13 mouse cellular contexts compared by ENCODE assay signal in the genomic region with DNA sequence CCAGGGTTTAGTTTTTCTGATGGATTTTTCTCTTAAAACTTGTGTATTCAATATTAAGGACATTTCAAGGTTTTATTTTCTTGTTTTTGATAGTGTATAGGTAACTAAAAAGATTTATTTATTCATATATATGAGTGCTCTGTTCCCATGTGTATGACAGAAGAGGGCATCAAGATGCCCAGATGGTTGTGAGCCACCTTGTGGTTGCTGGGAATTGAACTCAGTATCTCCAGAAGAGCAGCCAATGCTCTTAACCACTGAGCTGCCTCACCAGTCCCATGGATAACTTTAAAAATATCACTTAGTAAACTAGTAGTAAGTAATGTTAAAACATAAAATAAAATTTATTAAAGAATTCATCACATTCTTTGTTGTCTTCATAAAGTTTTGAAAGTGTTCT. TPM values are rescaled to one million over a fixed set of nuclear protein-coding genes. Genes with fewer than 3 reads are reported as not detected.
DNase-seq lines count a peak whose midpoint lies in the region; ATAC-seq and TF ChIP-seq lines count a peak whose summit lies in the region.
"Had no signal": no experiment of that assay in that cellular context is flagged by ENCODE, and none has a peak within 500 bp of the region (broad histone marks: within the 10 kb centered on the region; RNA-seq: fewer than 3 reads in every experiment).

No protein-coding gene starts in this region.

- peak; percentile 22; the same call in 1 of the 2 replicates for TF ChIP-seq CTCF in liver, embryonic 14.5 days (IDR thresholded peaks at IDR 0.05; ENCODE audit: low read depth)
- TF ChIP-seq CTCF in MEL (IDR thresholded peaks at IDR 0.05 in 2 of 3, conservative IDR thresholded peaks at IDR 0.05 in 1 of 3; ENCODE audit: control insufficient read depth in 1 of 3, insufficient read depth in 1 of 3, low read depth in 2 of 3, low read length in 3 of 3, poor library complexity in 1 of 3, severe bottlenecking in 1 of 3) = peak in 2 of 3 experiments; percentile 4 to 15; a peak in 1 of 6 replicates

- peaks cover 13% of the 10 kb centered on the region for H3K79me2 ChIP-seq in MEL (ENCODE audit: control insufficient read depth, insufficient read depth, low read length, poor library complexity)

- ATAC-seq in heart, embryonic 12.5 days (ENCODE audit: insufficient number of reproducible peaks, low FRiP score) = no peak
- no peak for ATAC-seq in liver, embryonic 14.5 days (ENCODE audit: insufficient read depth)
- no peak for ATAC-seq in liver, embryonic 12.5 days

- no peak overlapping the region for H3K4me2 ChIP-seq in heart, embryonic 12.5 days
- H3K4me2 ChIP-seq in liver, embryonic 14.5 days (ENCODE audit: low read depth) = no peak overlapping the region
- H3K4me2 ChIP-seq in liver, embryonic 12.5 days = no peak overlapping the region
- H3K4me2 ChIP-seq: embryonic facial prominence, embryonic 15.5 days; hindbrain, embryonic 14.5 days; limb, embryonic 13.5 days; lung, embryonic 14.5 days; neural tube, embryonic 15.5 days had no signal

- no peak for TF ChIP-seq POLR2A in MEL (IDR thresholded peaks at IDR 0.05; ENCODE audit: control insufficient read depth in 1 of 2, insufficient read depth in 1 of 2, low read depth in 1 of 2, low read length in 2 of 2, poor library complexity in 1 of 2)

- H3K27me3 ChIP-seq in heart, embryonic 12.5 days (replicated peaks) = no peaks in the 10 kb centered on the region
- H3K27me3 ChIP-seq in liver, embryonic 14.5 days (ENCODE audit: control insufficient read depth, insufficient read depth, low read length) = no peaks in the 10 kb centered on the region
- no peaks in the 10 kb centered on the region for H3K27me3 ChIP-seq in liver, embryonic 12.5 days (replicated peaks)
- no peaks in the 10 kb centered on the region for H3K27me3 ChIP-seq in MEL (ENCODE audit: control insufficient read depth in 1 of 2, insufficient read depth in 2 of 2, low read length in 2 of 2)
- H3K27me3 ChIP-seq: embryonic facial prominence, embryonic 15.5 days; limb, embryonic 13.5 days; neural tube, embryonic 15.5 days had no signal

- no peak overlapping the region for H3K27ac ChIP-seq in heart, embryonic 12.5 days (ENCODE audit: poor library complexity, severe bottlenecking)
- no peak overlapping the region for H3K27ac ChIP-seq in liver, embryonic 14.5 days
- no peak overlapping the region for H3K27ac ChIP-seq in liver, embryonic 12.5 days
- H3K27ac ChIP-seq in MEL (ENCODE audit: control insufficient read depth, low read depth, low read length) = no peak overlapping the region
- H3K27ac ChIP-seq: embryonic facial prominence, embryonic 15.5 days; hindbrain, embryonic 14.5 days; limb, embryonic 13.5 days; neural tube, embryonic 15.5 days had no signal

- no peak overlapping the region for H3K9ac ChIP-seq in heart, embryonic 12.5 days
- H3K9ac ChIP-seq in liver, embryonic 14.5 days (replicated peaks) = no peak overlapping the region
- H3K9ac ChIP-seq in liver, embryonic 12.5 days = no peak overlapping the region
- no peak overlapping the region for H3K9ac ChIP-seq in MEL (ENCODE audit: control insufficient read depth, low read depth, low read length, poor library complexity, severe bottlenecking)
- H3K9ac ChIP-seq: embryonic facial prominence, embryonic 15.5 days; hindbrain, embryonic 14.5 days; limb, embryonic 13.5 days; lung, embryonic 14.5 days; neural tube, embryonic 15.5 days had no signal

- no peak for TF ChIP-seq EP300 in liver, embryonic 14.5 days (IDR thresholded peaks at IDR 0.05; ENCODE audit: low read depth)
- TF ChIP-seq EP300 in MEL (IDR thresholded peaks at IDR 0.05; ENCODE audit: low read depth in 1 of 2, low read length in 2 of 2) = no peak

- no peak for TF ChIP-seq RAD21 in MEL (IDR thresholded peaks at IDR 0.05; ENCODE audit: low read depth, low read length)

- no peak overlapping the region for H3K4me3 ChIP-seq in heart, embryonic 12.5 days
- H3K4me3 ChIP-seq in liver, embryonic 14.5 days (ENCODE audit: insufficient read depth in 1 of 2, low read depth in 2 of 2, low read length in 2 of 2) = no peak overlapping the region
- no peak overlapping the region for H3K4me3 ChIP-seq in liver, embryonic 12.5 days
- no peak overlapping the region for H3K4me3 ChIP-seq in MEL (ENCODE audit: control insufficient read depth in 1 of 2, insufficient read depth in 1 of 2, low read depth in 2 of 2, low read length in 2 of 2)
- H3K4me3 ChIP-seq: embryonic facial prominence, embryonic 15.5 days; limb, embryonic 13.5 days; neural tube, embryonic 15.5 days had no signal

- H3K36me3 ChIP-seq in heart, embryonic 12.5 days = peaks cover 41% of the 10 kb centered on the region
- H3K36me3 ChIP-seq in liver, embryonic 14.5 days (replicated peaks; ENCODE audit: control insufficient read depth, insufficient read depth, low read depth) = peaks cover 50% of the 10 kb centered on the region
- H3K36me3 ChIP-seq in liver, embryonic 12.5 days = peaks cover 86% of the 10 kb centered on the region
- H3K36me3 ChIP-seq in MEL (ENCODE audit: control insufficient read depth in 1 of 2, insufficient read depth in 2 of 2, low read length in 2 of 2) = peaks cover 0 to 53% of the 10 kb centered on the region in 2 experiments; a peak in 3 of 4 replicates

- peaks cover 7% of the 10 kb centered on the region for H3K4me1 ChIP-seq in heart, embryonic 12.5 days (replicated peaks)
- no peaks in the 10 kb centered on the region for H3K4me1 ChIP-seq in liver, embryonic 14.5 days (replicated peaks; ENCODE audit: control insufficient read depth in 2 of 2, insufficient read depth in 2 of 2, low read length in 1 of 2)
- H3K4me1 ChIP-seq in liver, embryonic 12.5 days = no peaks in the 10 kb centered on the region
- no peaks in the 10 kb centered on the region for H3K4me1 ChIP-seq in MEL (ENCODE audit: control insufficient read depth in 1 of 2, insufficient read depth in 2 of 2, low read length in 2 of 2)
- H3K4me1 ChIP-seq: embryonic facial prominence, embryonic 15.5 days; limb, embryonic 13.5 days; neural tube, embryonic 15.5 days had no signal

- DNase-seq in heart, adult 11 months = peak; percentile 59
- no peak for DNase-seq in liver, embryonic 14.5 days (ENCODE audit: low read depth in 3 of 3, low spot score in 3 of 3)
- peak; percentile 21 for DNase-seq in 3T3-L1 (ENCODE audit: low read depth, low spot score)
- DNase-seq in MEL (ENCODE audit: low read depth, low spot score) = no peak
- no peak for DNase-seq in frontal cortex, postnatal 36 days (ENCODE audit: low spot score in 2 of 2)
- DNase-seq: heart, postnatal 10 days; lung, embryonic 14.5 days had no signal

- H3K9me3 ChIP-seq in heart, embryonic 12.5 days (replicated peaks) = no peaks in the 10 kb centered on the region
- H3K9me3 ChIP-seq in liver, embryonic 14.5 days (ENCODE audit: control insufficient read depth, low read length) = no peaks in the 10 kb centered on the region
- no peaks in the 10 kb centered on the region for H3K9me3 ChIP-seq in liver, embryonic 12.5 days (replicated peaks)
- H3K9me3 ChIP-seq in MEL (replicated peaks; ENCODE audit: insufficient read depth, low read length) = no peaks in the 10 kb centered on the region
- H3K9me3 ChIP-seq: embryonic facial prominence, embryonic 15.5 days; limb, embryonic 13.5 days; neural tube, embryonic 15.5 days had no signal

TF ChIP-seq in MEL, 35 proteins besides CTCF, POLR2A, EP300 and RAD21:
- no peak for TF ChIP-seq MAZ (IDR thresholded peaks at IDR 0.05; ENCODE audit: low read depth, low read length)
- peak; percentile 21; the same call in 1 of the 2 replicates for TF ChIP-seq SMC3 (IDR thresholded peaks at IDR 0.05; ENCODE audit: low read depth, low read length)

RNA-seq across cellular contexts. Expression of gene Hnrnpr, which starts 17.4 kb away (rescaled TPM):
- 112 and 115 TPM in 2 replicates for polyA plus RNA-seq in heart, embryonic 12.5 days (2016; fragmentation: Nextera tagmentation; extraction: Ambion mirVana)
- polyA plus RNA-seq in liver, embryonic 14.5 days (2012; rRNA removed) = 21.0 and 41.5 TPM in 2 replicates
- polyA plus RNA-seq in liver, embryonic 14.5 days (2014; fragmentation: Nextera tagmentation; extraction: Ambion mirVana) = 40.7 and 48.9 TPM in 2 replicates
- 84.7 and 87.9 TPM in 2 replicates for polyA plus RNA-seq in liver, embryonic 12.5 days (2016; fragmentation: Nextera tagmentation; extraction: Ambion mirVana)
- 90.0 and 97.2 TPM in 2 replicates for total RNA-seq in MEL (2012; rRNA removed)
- polyA plus RNA-seq in MEL (2012; ENCODE audit: insufficient read depth in 1 of 2, insufficient read length in 2 of 2, low read depth in 1 of 2, low replicate concordance in 2 of 2, missing spikeins in 1 of 2) = 100 to 1,000 TPM; 148 to 366 TPM

RNA-seq across cellular contexts. Expression of gene Zfp46, which starts 43.6 kb away (rescaled TPM):
- polyA plus RNA-seq in heart, embryonic 12.5 days (2016; fragmentation: Nextera tagmentation; extraction: Ambion mirVana) = 24.7 and 24.9 TPM in 2 replicates
- 2.6 and 2.7 TPM in 2 replicates for polyA plus RNA-seq in liver, embryonic 14.5 days (2012; rRNA removed)
- 2.6 and 2.9 TPM in 2 replicates for polyA plus RNA-seq in liver, embryonic 14.5 days (2014; fragmentation: Nextera tagmentation; extraction: Ambion mirVana)
- polyA plus RNA-seq in liver, embryonic 12.5 days (2016; fragmentation: Nextera tagmentation; extraction: Ambion mirVana) = 5.5 and 5.7 TPM in 2 replicates
- total RNA-seq in MEL (2012; rRNA removed) = 6.2 and 6.6 TPM in 2 replicates
- 1 to 10 TPM in 1 of 2 experiments, not detected in 1; 5.9 TPM for polyA plus RNA-seq in MEL (2012; ENCODE audit: insufficient read depth in 1 of 2, insufficient read length in 2 of 2, low read depth in 1 of 2, low replicate concordance in 2 of 2, missing spikeins in 1 of 2)

Comparison
In these comparisons a context has a peak if more than half of its experiments do, and no peak if none do; other contexts are left out.
1. DNase-seq: peak in heart, adult 11 months (single experiment) and 3T3-L1 (single experiment); none in liver, embryonic 14.5 days (0 of 3), MEL (single experiment) and frontal cortex, postnatal 36 days (0 of 2).